Mouse (Mus musculus) midbrain, embryonic 12.5 days (tissue): ENCODE measurements around the gene Myh9. TPM values are rescaled to one million over a fixed set of nuclear protein-coding genes. Genes with fewer than 3 reads are reported as not detected.
A peak's percentile ranks its signal among the peaks of the same experiment; 100 is the strongest.

ENCODE experiments used
- ATAC-seq: fragments of 200-750 bp; cut with Nextera tagmentation; 2 replicates; pipeline ENCODE4 v1.8.0; 2017; ENCODE audit warnings: low read depth, moderate TSS enrichment, moderate library complexity; ENCODE audit not compliant: low FRiP score
- H3K27ac ChIP-seq: fragments of 300-500 bp; sonication (generic); replicated peaks from 2 replicates; pipeline ENCODE4 v1.5.1; 2016; ENCODE audit warnings: mild to moderate bottlenecking
- H3K27me3 ChIP-seq: fragments of 300-500 bp; sonication (generic); 2 replicates; pipeline ENCODE4 v1.6.1; 2016; ENCODE audit warnings: mild to moderate bottlenecking
- H3K36me3 ChIP-seq: fragments of 300-500 bp; sonication (generic); 2 replicates; pipeline ENCODE4 v1.6.1; 2016
- H3K4me1 ChIP-seq: fragments of 300-500 bp; sonication (generic); 2 replicates; pipeline ENCODE4 v1.6.1; 2016
- H3K4me2 ChIP-seq: fragments of 300-500 bp; sonication (generic); replicated peaks from 2 replicates; pipeline ENCODE4 v1.6.1; 2016; ENCODE audit warnings: mild to moderate bottlenecking, moderate library complexity
- H3K4me3 ChIP-seq: fragments of 300-500 bp; sonication (generic); 2 replicates; pipeline ENCODE4 v1.5.1; 2016; ENCODE audit warnings: mild to moderate bottlenecking
- H3K9ac ChIP-seq: fragments of 300-500 bp; sonication (generic); replicated peaks from 2 replicates; pipeline ENCODE4 v1.6.1; 2016; ENCODE audit warnings: mild to moderate bottlenecking, moderate library complexity
- H3K9me3 ChIP-seq: fragments of 300-500 bp; sonication (generic); 2 replicates; pipeline ENCODE4 v1.6.1; 2016; ENCODE audit warnings: mild to moderate bottlenecking
- WGBS: fragments of 180-500 bp; shearing (Covaris S2); methylation state at CpG from one replicate; pipeline ENCODE4 v1.1.7; 2016; 5-methylcytosine and 5-hydroxymethylcytosine counted together
- polyA plus RNA-seq: library from polyadenylated mRNA; unstranded; fragments of >200 nt; fragmentation: Nextera tagmentation; extraction: Ambion mirVana; gene quantifications from 2 replicates; pipeline ENCODE4 v1.2.1, GENCODE M21; 2016

Myh9 gene
- polyA plus RNA-seq, 1 experiment from 2014 or later = 24.9 TPM

DNA sequence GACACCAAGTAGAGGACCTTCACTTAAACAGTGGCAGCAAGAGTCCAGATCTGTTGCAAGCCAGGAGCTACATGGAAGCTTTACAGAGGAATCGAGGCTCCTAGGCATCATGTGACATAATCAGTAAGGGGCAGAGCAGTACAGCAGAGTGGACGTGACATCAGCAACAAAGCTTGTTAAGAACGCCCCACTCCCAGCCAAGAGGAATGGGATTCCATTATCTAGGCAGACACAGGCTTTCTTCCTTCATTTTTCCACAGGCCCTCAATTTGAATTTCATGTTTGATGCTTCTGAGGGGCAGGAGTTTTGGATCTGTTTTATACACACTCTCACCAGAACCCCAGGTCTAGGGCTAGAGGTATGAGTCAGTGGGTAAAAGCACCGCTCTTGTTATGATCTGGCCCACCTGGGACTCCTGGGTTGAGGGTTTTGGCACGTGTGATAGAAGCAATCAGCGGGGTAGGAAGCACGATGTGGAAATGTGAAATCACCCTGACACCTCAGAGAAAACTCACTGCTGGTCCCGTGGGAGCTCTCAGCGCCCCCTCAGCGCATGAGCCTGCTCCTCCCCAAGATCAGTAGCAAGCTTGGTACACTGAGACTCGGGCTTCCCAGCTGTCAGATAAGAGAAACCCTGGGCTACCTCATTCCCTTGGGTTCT is 30.7 kb downstream of the Myh9 start:
- Histone ChIP-seq H3K4me3 (no peak overlapping the region), H3K27ac (peak overlapping the region; percentile 39), H3K9me3 (no peaks in the 10 kb centered on the region), H3K36me3 (peaks cover 19% of the 10 kb centered on the region), H3K4me2 (no peak overlapping the region), H3K27me3 (no peaks in the 10 kb centered on the region), H3K4me1 (peaks cover 14% of the 10 kb centered on the region), H3K9ac (no peak overlapping the region)
- no peak for ATAC-seq
- WGBS = 74% methylated on average over 11 of the region's 11 CpGs

DNA sequence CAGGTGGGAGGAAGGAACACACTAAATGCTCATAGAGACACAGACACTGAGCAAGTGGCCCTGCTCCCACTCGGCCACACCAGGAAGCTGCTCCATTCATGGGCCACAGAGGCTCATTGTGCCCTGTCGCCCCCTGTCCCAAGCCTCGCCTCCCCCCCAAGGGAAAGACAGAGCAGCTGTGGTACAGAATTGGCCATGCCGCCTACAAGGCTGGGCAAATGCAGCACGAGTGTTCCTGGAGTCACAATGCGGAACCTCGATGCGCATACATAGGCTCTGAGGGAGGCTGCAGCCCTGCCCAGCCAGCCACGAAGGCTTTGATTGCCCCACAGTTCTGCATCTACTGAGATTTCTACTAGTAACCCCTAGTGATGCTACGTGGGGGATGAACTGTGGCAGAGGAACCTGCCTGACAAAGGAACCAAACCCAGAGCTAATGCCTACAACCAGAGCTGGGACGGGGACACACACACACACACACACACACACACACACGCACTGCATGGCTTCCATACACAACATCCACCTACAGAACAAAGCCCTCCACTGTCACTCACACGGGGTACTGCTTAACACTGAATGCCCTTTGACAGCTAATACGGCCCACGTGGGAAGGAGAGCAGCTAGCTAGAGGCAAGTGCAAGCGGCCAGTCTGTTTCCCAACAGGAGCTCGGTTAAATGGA is 31.4 kb downstream of the Myh9 start:
- Histone ChIP-seq H3K4me2 (no peak overlapping the region), H3K27ac (peak overlapping the region; percentile 39), H3K9ac (no peak overlapping the region), H3K36me3 (peaks cover 19% of the 10 kb centered on the region), H3K4me3 (no peak overlapping the region), H3K27me3 (no peaks in the 10 kb centered on the region), H3K4me1 (peaks cover 14% of the 10 kb centered on the region), H3K9me3 (no peaks in the 10 kb centered on the region)
- ATAC-seq = peak; percentile 49; the same call in 1 of the 2 replicates
- WGBS = 61% methylated on average over 17 of the region's 17 CpGs

- Histone ChIP-seq H3K9ac (no peak overlapping the region), H3K9me3 (no peaks in the 10 kb centered on the region), H3K27me3 (no peaks in the 10 kb centered on the region), H3K4me1 (peaks cover 14% of the 10 kb centered on the region), H3K4me3 (no peak overlapping the region), H3K4me2 (no peak overlapping the region), H3K27ac (no peak overlapping the region), H3K36me3 (peaks cover 23% of the 10 kb centered on the region)
- 94% methylated on average over 1 of the region's 1 CpGs for WGBS
- ATAC-seq = no peak
Observed at GRCm38 (mm10) chr15:77809434-77809833, 32.5 kb downstream of the Myh9 start.

GRCm38 (mm10) chr15:77807264-77807585 is 34.8 kb downstream of the Myh9 start:
- Histone ChIP-seq H3K27me3 (no peaks in the 10 kb centered on the region), H3K9me3 (no peaks in the 10 kb centered on the region), H3K4me1 (peaks cover 14% of the 10 kb centered on the region; the same call in 1 of the 2 replicates), H3K9ac (no peak overlapping the region), H3K4me3 (no peak overlapping the region), H3K36me3 (peaks cover 17% of the 10 kb centered on the region), H3K27ac (no peak overlapping the region), H3K4me2 (no peak overlapping the region)
- no peak for ATAC-seq
- WGBS = 88% methylated on average over 7 of the region's 7 CpGs

- no peak overlapping the region for H3K27ac ChIP-seq
- no peaks in the 10 kb centered on the region for H3K9me3 ChIP-seq
- H3K4me1 ChIP-seq = peaks cover 14% of the 10 kb centered on the region; the same call in 1 of the 2 replicates
- H3K36me3 ChIP-seq = peaks cover 21% of the 10 kb centered on the region
- no peak overlapping the region for H3K4me3 ChIP-seq
- no peaks in the 10 kb centered on the region for H3K27me3 ChIP-seq
- H3K4me2 ChIP-seq = no peak overlapping the region
- H3K9ac ChIP-seq = no peak overlapping the region
- 84% methylated on average over 13 of the region's 13 CpGs for WGBS
- no peak for ATAC-seq
Observed at GRCm38 (mm10) chr15:77806565-77807263, 35.3 kb downstream of the Myh9 start.

- H3K9me3 ChIP-seq = no peaks in the 10 kb centered on the region
- H3K9ac ChIP-seq = no peak overlapping the region
- no peak overlapping the region for H3K27ac ChIP-seq
- H3K4me3 ChIP-seq = no peak overlapping the region
- no peaks in the 10 kb centered on the region for H3K27me3 ChIP-seq
- H3K4me2 ChIP-seq = no peak overlapping the region
- H3K36me3 ChIP-seq = peaks cover 22% of the 10 kb centered on the region
- H3K4me1 ChIP-seq = peaks cover 5% of the 10 kb centered on the region; the same call in 1 of the 2 replicates
- no peak for ATAC-seq
- 87% methylated on average over 4 of the region's 4 CpGs for WGBS
Observed at GRCm38 (mm10) chr15:77805657-77806056, 36.3 kb downstream of the Myh9 start.

GRCm38 (mm10) chr15:77804949-77805348 is 37.0 kb downstream of the Myh9 start:
- 86% methylated on average over 9 of the region's 9 CpGs for WGBS
- no peak for ATAC-seq

DNA sequence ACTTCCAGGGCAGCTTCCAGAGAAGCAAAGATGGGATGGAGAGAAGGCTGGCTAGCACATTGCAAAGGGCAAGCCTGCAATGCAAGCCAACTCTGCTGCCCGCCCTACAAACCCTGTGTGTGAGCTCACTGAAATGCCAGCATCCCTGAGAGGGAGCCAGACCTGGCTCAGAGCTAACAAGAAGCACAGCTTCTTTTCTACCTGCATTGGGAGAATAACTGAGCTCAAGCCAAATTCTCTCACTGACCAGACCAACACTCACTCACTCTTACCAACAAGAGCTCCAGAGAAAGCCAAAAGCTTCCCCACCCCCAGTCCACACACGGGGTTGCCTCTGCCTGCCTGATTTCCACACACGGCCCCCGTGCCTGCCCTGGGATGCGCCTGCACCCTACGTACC is 37.5 kb downstream of the Myh9 start:
- H3K4me1 ChIP-seq = no peaks in the 10 kb centered on the region; the same call in 1 of the 2 replicates
- no peak overlapping the region for H3K9ac ChIP-seq
- H3K36me3 ChIP-seq = peaks cover 22% of the 10 kb centered on the region
- WGBS = 93% methylated on average over 6 of the region's 6 CpGs
- ATAC-seq = no peak
- H3K4me3 ChIP-seq = no peak overlapping the region
- H3K27ac ChIP-seq = no peak overlapping the region
- H3K9me3 ChIP-seq = no peaks in the 10 kb centered on the region
- no peaks in the 10 kb centered on the region for H3K27me3 ChIP-seq
- H3K4me2 ChIP-seq = no peak overlapping the region

More at GRCm38 (mm10) chr15:77804949-77805348, 37.0 kb downstream of the Myh9 start:
- no peaks in the 10 kb centered on the region for H3K27me3 ChIP-seq
- no peaks in the 10 kb centered on the region for H3K4me1 ChIP-seq
- no peak overlapping the region for H3K27ac ChIP-seq
- no peaks in the 10 kb centered on the region for H3K9me3 ChIP-seq
- H3K4me3 ChIP-seq = no peak overlapping the region
- no peak overlapping the region for H3K9ac ChIP-seq
- H3K4me2 ChIP-seq = no peak overlapping the region
- H3K36me3 ChIP-seq = peaks cover 22% of the 10 kb centered on the region

DNA sequence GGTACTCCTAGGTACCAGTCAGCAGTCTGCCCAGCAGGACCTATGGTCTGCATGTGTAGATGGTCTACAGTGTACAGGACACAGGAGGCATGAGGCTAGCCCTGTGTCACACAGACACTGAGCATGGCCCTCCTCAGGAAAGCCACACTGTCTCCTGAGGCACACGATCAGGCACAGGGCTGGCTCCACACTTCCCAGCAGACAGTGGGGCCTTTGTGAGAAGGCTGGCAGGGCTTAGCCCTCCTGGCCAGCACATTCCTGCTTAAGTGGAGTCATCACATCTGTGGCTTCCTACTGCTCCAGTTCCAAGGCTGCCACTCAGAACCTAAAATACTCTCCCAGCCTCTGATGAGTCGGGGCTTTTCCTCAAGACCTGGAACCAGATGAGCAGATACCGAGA is 38.2 kb downstream of the Myh9 start:
- 0 out of 2 replicates have a peak overlapping the region, but pooled peaks have one; percentile 3 for H3K27ac ChIP-seq
- no peak for ATAC-seq

GRCm38 (mm10) chr15:77802992-77803391 is 39.0 kb downstream of the Myh9 start:
- Histone ChIP-seq H3K27ac (no peak overlapping the region), H3K4me2 (no peak overlapping the region), H3K9me3 (no peaks in the 10 kb centered on the region), H3K36me3 (peaks cover 22% of the 10 kb centered on the region), H3K4me3 (no peak overlapping the region), H3K9ac (no peak overlapping the region), H3K27me3 (no peaks in the 10 kb centered on the region), H3K4me1 (peaks cover 11% of the 10 kb centered on the region)
- WGBS = 85% methylated on average over 4 of the region's 4 CpGs
- ATAC-seq = no peak

More for the DNA sequence above, 38.2 kb downstream of the Myh9 start:
- no peak overlapping the region for H3K4me3 ChIP-seq
- H3K4me2 ChIP-seq = no peak overlapping the region
- H3K27me3 ChIP-seq = no peaks in the 10 kb centered on the region
- no peaks in the 10 kb centered on the region for H3K9me3 ChIP-seq
- H3K36me3 ChIP-seq = peaks cover 22% of the 10 kb centered on the region
- 72% methylated on average over 3 of the region's 3 CpGs for WGBS
- H3K9ac ChIP-seq = no peak overlapping the region
- H3K4me1 ChIP-seq = peaks cover 6% of the 10 kb centered on the region

DNA sequence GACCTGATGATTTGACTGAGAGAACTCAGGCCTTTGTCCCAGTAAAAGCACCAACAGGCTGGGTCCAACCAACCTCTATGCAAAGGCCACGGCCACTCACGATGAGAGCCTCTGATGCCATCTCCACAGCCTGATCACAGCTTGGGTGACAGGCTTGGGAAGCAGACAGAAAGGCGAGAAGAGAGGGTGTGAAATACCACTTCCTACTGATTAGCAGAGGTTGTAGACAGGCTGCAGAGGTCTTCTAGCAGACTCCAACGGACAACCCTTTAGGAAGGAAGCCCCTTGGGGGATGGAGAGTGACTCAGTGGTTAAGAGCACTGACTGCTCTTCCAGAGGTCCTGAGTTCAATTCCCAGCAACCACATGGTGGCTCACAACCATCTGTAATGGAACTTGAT is 40.8 kb downstream of the Myh9 start:
- H3K36me3 ChIP-seq = peaks cover 9% of the 10 kb centered on the region; the same call in 1 of the 2 replicates
- no peak for ATAC-seq
- WGBS = 81% methylated on average over 4 of the region's 4 CpGs
- H3K4me2 ChIP-seq = no peak overlapping the region
- peaks cover 16% of the 10 kb centered on the region for H3K4me1 ChIP-seq
- no peak overlapping the region for H3K9ac ChIP-seq
- H3K27me3 ChIP-seq = no peaks in the 10 kb centered on the region
- no peak overlapping the region for H3K4me3 ChIP-seq
- H3K27ac ChIP-seq = peak overlapping the region; percentile 39; the same call in 1 of the 2 replicates
- H3K9me3 ChIP-seq = no peaks in the 10 kb centered on the region

- Histone ChIP-seq H3K4me1 (peaks cover 16% of the 10 kb centered on the region), H3K4me2 (no peak overlapping the region), H3K9ac (0 out of 2 replicates have a peak overlapping the region, but pooled peaks have one; percentile 11), H3K9me3 (no peaks in the 10 kb centered on the region), H3K27ac (peak overlapping the region; percentile 39; the same call in 1 of the 2 replicates), H3K36me3 (peaks cover 10% of the 10 kb centered on the region; the same call in 1 of the 2 replicates), H3K27me3 (no peaks in the 10 kb centered on the region), H3K4me3 (no peak overlapping the region)
- no peak for ATAC-seq
Observed at GRCm38 (mm10) chr15:77800511-77800910, 41.5 kb downstream of the Myh9 start.
